Mouse (Mus musculus): ENCODE results near the gene Gm21983.

- TF ChIP-seq CTCF (IDR thresholded peaks at IDR 0.05): no peak
- TF ChIP-seq EP300 (IDR thresholded peaks at IDR 0.05; ENCODE audit: insufficient read depth, low read depth, low read length): no peak
- no peak for TF ChIP-seq POLR2A (IDR thresholded peaks at IDR 0.05; ENCODE audit: insufficient read depth, low read depth, low read length)
Observed at GRCm38 (mm10) chr7:27124305-27124832, 56.5 kb downstream of the Gm21983 start.

All from heart, adult 2 months (tissue).